Mouse (Mus musculus) stomach, postnatal 0 days (tissue): ENCODE measurements at regions not wholly inside any gene's neighbourhood (a gene's known extent, or its start where the extent isn't known, plus 50 kb on each side); places are given as distances from the start of the nearest gene placed in this dataset.

Experiments used
- ATAC-seq: fragments of 200-750 bp; cut with Nextera tagmentation; 2 replicates; pipeline ENCODE4 v1.8.0; 2017; ENCODE audit not compliant: low FRiP score, low TSS enrichment
- DNase-seq: peaks from one replicate; pipeline ENCODE4 v3.0.0-alpha.2; 2016; ENCODE audit warnings: low spot score
- H3K27ac ChIP-seq: fragments of 300-500 bp; sonication (generic); replicated peaks from 2 replicates; pipeline ENCODE4 v1.5.1; 2014; ENCODE audit warnings: mild to moderate bottlenecking, control low read depth
- H3K27me3 ChIP-seq: fragments of 300-500 bp; sonication (generic); 2 replicates; pipeline ENCODE4 v1.6.1; 2014; ENCODE audit warnings: low read length; ENCODE audit not compliant: control insufficient read depth, insufficient read depth
- H3K36me3 ChIP-seq: fragments of 300-500 bp; sonication (generic); 2 replicates; pipeline ENCODE4 v1.6.1; 2014; ENCODE audit warnings: low read length, mixed read lengths; ENCODE audit not compliant: control insufficient read depth, insufficient read depth
- H3K4me1 ChIP-seq: fragments of 300-500 bp; sonication (generic); replicated peaks from 2 replicates; pipeline ENCODE4 v1.6.1; 2014; ENCODE audit warnings: antibody characterized with exemption; ENCODE audit not compliant: control insufficient read depth, insufficient read depth
- H3K4me2 ChIP-seq: fragments of 300-500 bp; sonication (generic); replicated peaks from 2 replicates; pipeline ENCODE4 v1.6.1; 2014; ENCODE audit warnings: low read depth, mild to moderate bottlenecking, control low read depth, moderate library complexity
- H3K4me3 ChIP-seq: fragments of 300-500 bp; sonication (generic); 2 replicates; pipeline ENCODE4 v1.5.1; 2014; ENCODE audit warnings: low read depth, low read length, control low read depth
- H3K9ac ChIP-seq: fragments of 300-500 bp; sonication (generic); 2 replicates; pipeline ENCODE4 v1.6.1; 2014; ENCODE audit warnings: mild to moderate bottlenecking, low read length, control low read depth, mixed read lengths
- H3K9me3 ChIP-seq: fragments of 300-500 bp; sonication (generic); 2 replicates; pipeline ENCODE4 v1.6.1; 2016; ENCODE audit warnings: low read length; ENCODE audit not compliant: control insufficient read depth
- CTCF ChIP-seq: IDR thresholded peaks from 2 replicates; pipeline ENCODE4 v1.5.1; 2016; ENCODE audit warnings: antibody characterized with exemption, low read depth, mild to moderate bottlenecking, moderate library complexity
- EP300 ChIP-seq: optimal IDR thresholded peaks from 2 replicates; pipeline ENCODE3; 2016; ENCODE audit warnings: antibody characterized with exemption
- WGBS: fragments of 180-500 bp; shearing (Covaris S2); extraction: QIAGEN DNeasy Blood & Tissue Kit; methylation state at CpG from one replicate; pipeline ENCODE4 v1.1.7; 2014; 5-methylcytosine and 5-hydroxymethylcytosine counted together

DNA sequence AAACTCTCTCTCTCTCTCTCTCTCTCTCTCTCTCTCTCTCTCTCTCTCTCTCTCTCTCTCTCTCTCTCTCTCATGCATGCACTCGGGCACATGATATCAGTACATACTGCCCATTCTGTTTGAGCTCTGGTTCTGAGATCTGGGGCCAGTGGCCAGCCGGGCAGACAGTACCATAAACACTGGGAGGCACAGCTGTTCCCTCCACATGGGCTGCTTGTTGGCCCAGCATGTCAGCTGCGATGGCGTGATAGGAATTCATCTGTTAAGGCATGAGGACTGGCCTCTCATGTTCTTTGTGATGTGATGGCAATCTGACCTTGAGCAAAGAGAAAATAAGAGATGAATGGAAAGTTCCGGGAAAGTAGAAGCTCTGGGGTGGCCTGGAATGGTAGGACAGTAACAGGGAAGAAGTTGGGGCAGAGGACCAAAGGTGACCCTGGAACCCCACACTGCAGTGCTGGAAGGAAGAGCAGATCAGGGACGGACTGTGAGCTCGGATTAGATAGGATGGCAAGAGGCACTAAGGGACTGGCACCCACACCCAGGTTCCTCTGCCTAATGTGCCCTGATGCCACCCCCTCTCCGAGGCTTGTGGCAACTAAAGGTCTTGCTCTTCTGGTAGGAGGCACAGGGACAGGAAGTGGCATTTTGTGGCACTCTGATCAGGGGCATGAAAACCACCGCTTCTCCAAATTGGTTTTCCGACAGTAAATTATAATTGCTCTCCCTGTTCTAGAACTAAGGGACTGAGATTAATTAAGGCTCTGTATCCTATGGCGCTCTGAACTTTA, 186.4 kb upstream of the Zmiz1 start:
- ATAC-seq (no peak), DNase-seq (no peak)
- H3K9ac ChIP-seq = no peak overlapping the region
- no peak overlapping the region for H3K4me2 ChIP-seq
- TF ChIP-seq CTCF (no peak), EP300 (no peak)
- H3K4me1 ChIP-seq = no peaks in the 10 kb centered on the region
- WGBS = 64% methylated on average over 11 of the region's 11 CpGs
- no peaks in the 10 kb centered on the region for H3K36me3 ChIP-seq
- no peaks in the 10 kb centered on the region for H3K27me3 ChIP-seq
- no peak overlapping the region for H3K27ac ChIP-seq
- H3K9me3 ChIP-seq = no peaks in the 10 kb centered on the region
- H3K4me3 ChIP-seq = no peak overlapping the region

DNA sequence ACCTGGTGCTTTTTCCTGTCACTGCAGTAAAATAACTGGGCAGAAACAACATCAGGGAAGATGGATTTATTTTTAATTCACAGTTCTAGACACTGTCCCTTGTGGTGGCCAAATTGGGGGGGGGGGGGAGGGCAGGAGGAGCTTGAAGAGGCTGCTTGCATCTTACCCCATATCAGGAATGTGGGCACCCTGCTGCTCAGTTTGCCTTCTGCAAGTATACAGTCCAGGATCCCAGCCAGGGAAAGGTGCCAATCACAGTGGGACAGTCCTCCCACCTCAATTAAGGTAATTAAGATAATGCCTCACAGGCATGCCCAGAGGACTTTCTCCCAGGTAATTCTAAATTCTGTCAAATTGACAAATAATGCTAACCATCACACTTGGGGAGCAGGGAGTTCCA, 179.2 kb upstream of the Zmiz1 start:
- Histone ChIP-seq H3K9me3 (no peaks in the 10 kb centered on the region), H3K27ac (no peak overlapping the region), H3K9ac (no peak overlapping the region), H3K27me3 (no peaks in the 10 kb centered on the region), H3K4me2 (no peak overlapping the region), H3K36me3 (no peaks in the 10 kb centered on the region), H3K4me1 (no peaks in the 10 kb centered on the region), H3K4me3 (no peak overlapping the region)
- ATAC-seq = no peak
- no peak for DNase-seq
- TF ChIP-seq CTCF (no peak), EP300 (no peak)

DNA sequence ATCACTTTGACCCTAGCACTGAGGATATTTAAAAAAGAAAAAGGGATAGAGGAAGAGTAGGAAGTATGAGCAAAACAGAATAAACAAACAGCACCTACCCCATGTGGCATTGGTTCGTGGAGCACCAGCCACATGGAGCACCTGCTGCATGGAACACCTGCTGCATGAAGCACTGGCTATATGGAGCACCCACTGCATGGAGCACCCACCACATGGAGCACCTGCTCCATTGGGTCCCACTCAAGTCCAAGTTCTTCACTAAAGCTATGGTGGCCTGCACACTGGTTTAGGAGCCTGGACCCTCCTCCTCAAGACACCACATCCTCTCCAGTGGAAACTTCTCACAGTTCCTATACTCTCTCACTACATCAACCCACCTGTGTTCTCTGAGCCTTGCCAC, 166.4 kb upstream of the Zmiz1 start:
- no peak for DNase-seq
- Histone ChIP-seq H3K4me1 (no peaks in the 10 kb centered on the region), H3K9me3 (no peaks in the 10 kb centered on the region), H3K27ac (no peak overlapping the region), H3K27me3 (no peaks in the 10 kb centered on the region), H3K4me2 (no peak overlapping the region), H3K4me3 (no peak overlapping the region), H3K36me3 (no peaks in the 10 kb centered on the region), H3K9ac (no peak overlapping the region)
- WGBS = 44% methylated on average over 1 of the region's 1 CpGs
- ATAC-seq = no peak
- no peak for TF ChIP-seq EP300
- TF ChIP-seq CTCF = no peak

DNA sequence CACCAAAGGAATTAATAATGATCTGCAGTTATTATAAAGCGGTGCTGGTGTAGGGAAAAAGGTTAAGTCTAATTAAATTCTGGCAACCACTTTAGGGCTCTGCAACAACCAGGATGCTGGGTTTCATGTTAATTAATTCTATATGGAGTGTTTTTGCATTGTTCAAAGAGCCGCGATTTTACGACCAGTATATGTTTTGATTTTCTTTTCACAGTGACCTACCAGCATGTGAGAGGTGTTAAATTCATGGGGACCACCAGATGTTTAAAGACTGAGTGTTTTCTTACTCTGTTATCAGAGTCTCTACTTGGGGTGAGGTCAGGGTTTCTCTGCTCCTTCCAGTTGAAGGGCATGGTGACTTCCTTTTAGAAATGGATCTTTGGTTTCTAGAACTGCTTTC, 164.8 kb upstream of the Zmiz1 start:
- no peak overlapping the region for H3K4me2 ChIP-seq
- TF ChIP-seq CTCF (no peak), EP300 (no peak)
- no peak overlapping the region for H3K9ac ChIP-seq
- 79% methylated on average over 4 of the region's 4 CpGs for WGBS
- no peak for DNase-seq
- no peaks in the 10 kb centered on the region for H3K4me1 ChIP-seq
- H3K27ac ChIP-seq = no peak overlapping the region
- H3K36me3 ChIP-seq = no peaks in the 10 kb centered on the region
- no peak for ATAC-seq
- no peaks in the 10 kb centered on the region for H3K9me3 ChIP-seq
- no peak overlapping the region for H3K4me3 ChIP-seq
- H3K27me3 ChIP-seq = no peaks in the 10 kb centered on the region

DNA sequence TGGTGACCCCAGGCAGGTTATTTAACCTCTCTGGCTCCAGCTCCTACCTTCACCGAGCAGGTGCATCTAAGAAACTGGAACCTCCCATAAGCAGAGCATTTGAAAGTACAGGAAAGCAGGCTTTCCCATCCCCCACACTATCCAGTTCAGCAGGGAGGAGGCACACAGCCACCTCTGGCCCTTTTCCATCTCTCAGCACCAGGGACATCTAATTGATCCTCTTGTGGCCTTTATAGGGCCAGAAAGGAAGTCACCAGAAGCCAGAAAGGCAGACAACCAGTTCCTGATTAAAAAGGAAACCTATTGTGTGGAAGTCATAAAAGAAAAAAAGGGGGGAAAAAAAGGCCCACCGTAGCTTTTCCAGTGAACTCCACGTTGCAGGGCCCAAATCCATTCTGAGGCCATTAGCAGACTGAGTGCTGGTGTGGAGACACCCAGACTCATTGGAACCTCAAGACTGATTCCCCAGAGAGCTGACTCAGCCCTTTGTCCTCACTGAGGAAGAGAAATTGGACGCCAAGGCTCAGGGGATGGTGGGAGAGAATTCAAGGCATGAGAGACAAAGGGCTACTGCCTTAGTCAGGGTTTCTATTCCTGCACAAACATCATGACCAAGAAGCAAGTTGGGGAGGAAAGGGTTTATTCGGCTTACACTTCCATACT, 163.2 kb upstream of the Zmiz1 start:
- TF ChIP-seq CTCF = no peak
- no peak for TF ChIP-seq EP300
- H3K9ac ChIP-seq = no peak overlapping the region
- WGBS = 57% methylated on average over 4 of the region's 5 CpGs
- H3K27me3 ChIP-seq = no peaks in the 10 kb centered on the region
- no peaks in the 10 kb centered on the region for H3K36me3 ChIP-seq
- DNase-seq (no peak), ATAC-seq (no peak)
- no peak overlapping the region for H3K4me2 ChIP-seq
- no peak overlapping the region for H3K27ac ChIP-seq
- no peaks in the 10 kb centered on the region for H3K4me1 ChIP-seq
- no peaks in the 10 kb centered on the region for H3K9me3 ChIP-seq
- no peak overlapping the region for H3K4me3 ChIP-seq

DNA sequence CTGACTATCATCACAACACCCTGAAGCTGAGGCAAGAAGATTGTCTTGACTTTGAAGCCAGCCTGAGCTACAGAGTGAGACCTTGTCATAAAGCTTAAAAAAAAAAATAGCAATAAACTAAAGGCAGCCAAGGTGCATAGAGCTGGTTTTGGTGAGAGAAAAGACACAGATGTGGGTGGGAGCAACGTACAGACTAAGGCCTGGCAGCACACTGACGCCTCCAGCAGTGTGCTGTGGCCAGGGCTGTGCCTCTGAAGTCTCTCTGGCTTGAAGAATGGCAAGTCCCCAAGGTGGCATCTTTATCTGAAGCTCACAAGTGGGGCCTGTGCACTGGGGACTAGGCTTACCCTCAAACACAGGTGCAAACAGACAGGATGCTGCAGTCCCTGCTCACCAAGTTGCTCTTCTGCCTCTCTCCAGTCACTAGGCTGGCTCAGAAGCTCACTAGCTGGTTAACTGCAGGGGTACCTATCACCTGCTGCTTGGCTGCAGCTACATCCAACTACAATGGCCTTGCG, 159.3 kb upstream of the Zmiz1 start:
- DNase-seq (no peak), ATAC-seq (no peak)
- Histone ChIP-seq H3K4me2 (no peak overlapping the region), H3K4me1 (no peaks in the 10 kb centered on the region; the same call in 1 of the 2 replicates), H3K9me3 (no peaks in the 10 kb centered on the region), H3K27ac (no peak overlapping the region), H3K36me3 (no peaks in the 10 kb centered on the region), H3K4me3 (no peak overlapping the region), H3K27me3 (no peaks in the 10 kb centered on the region), H3K9ac (no peak overlapping the region)
- 81% methylated on average over 3 of the region's 3 CpGs for WGBS
- TF ChIP-seq CTCF (no peak), EP300 (no peak)
